Mouse (Mus musculus): ENCODE data around the gene Atp9a.
A peak's percentile ranks its signal among the peaks of the same experiment; 100 is the strongest.

Gene Atp9a

DNA sequence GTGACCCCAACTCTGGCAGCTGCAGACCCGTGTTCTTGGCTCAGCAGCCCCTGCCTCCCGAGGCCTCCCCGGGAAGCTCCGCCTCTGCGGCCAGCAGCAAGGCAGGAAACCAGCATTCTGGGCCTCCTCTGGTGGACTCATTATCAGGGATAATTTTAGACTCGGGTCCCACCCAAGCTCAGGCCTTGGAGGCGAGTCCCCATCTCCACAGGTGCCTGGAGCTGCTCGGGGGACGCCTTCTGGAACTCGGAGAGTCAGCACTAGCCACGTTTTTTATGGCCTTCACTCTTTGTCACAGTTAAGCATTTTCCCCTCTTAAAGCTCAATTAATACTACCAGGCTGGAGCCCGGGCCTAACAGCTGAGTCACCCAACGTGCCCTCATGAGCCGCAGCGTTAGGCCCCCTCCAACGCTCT is 137.5 kb downstream of the Atp9a start:
- no peak for DNase-seq (ENCODE audit: low read depth in 2 of 2, low spot score in 2 of 2)

DNA sequence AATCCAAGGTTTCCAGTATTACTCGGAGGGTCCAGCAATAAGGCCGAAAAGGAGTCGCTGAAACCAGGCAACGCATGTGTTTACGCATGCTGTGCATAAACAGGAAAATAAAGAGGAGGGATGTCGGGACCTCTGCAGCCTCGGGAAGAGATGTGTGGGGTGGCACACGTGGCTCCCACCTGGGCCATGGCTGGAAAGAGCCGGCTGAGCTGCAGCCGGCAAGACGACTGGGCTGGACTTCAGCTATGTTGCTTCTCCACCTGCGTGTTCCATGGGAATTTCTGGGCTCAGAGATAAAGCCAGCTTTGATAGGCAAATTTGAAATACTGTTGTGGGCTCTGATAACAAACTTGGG is 139.8 kb downstream of the Atp9a start:
- no peak for DNase-seq (ENCODE audit: low read depth in 2 of 2, low spot score in 2 of 2)

GRCm38 (mm10) chr2:168601491-168602386 is 140.5 kb downstream of the Atp9a start, which contains the start of gene Nfatc2:
Gene Nfatc2 (minus strand): TSS chr2:168601657.
- DNase-seq (ENCODE audit: low read depth in 2 of 2, low spot score in 2 of 2): no peak

- no peak for DNase-seq (ENCODE audit: low read depth in 2 of 2, low spot score in 2 of 2)
Observed at GRCm38 (mm10) chr2:168600750-168601490, 141.3 kb downstream of the Atp9a start.

GRCm38 (mm10) chr2:168595693-168596092 is 146.5 kb downstream of the Atp9a start:
- DNase-seq (ENCODE audit: low read depth in 2 of 2, low spot score in 2 of 2): peak in 1 of 2 experiments; percentile 28

DNA sequence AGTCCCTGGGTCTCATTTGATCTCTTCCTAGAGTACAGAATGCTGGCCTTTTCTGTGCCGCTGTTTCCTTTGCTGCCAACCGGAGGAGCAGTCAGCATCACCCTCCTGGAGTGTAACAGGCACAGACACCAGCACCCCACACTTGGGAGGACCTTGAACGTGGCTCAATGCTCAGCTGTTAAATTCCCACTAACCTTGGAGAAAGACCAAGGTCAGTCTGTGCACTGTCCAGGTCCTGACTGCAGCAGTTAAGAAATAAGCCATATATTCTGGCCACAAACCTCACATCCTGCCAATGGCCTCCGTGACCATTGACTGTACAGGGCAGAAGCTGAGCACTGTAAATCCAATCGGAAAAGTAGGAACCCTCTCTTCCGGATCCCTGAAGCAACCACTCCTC is 148.5 kb downstream of the Atp9a start:
- DNase-seq (ENCODE audit: low read depth in 2 of 2, low spot score in 2 of 2): no peak

GRCm38 (mm10) chr2:168593004-168593403 is 149.2 kb downstream of the Atp9a start:
- no peak for DNase-seq (ENCODE audit: low read depth in 2 of 2, low spot score in 2 of 2)

GRCm38 (mm10) chr2:168591076-168591475 is 151.1 kb downstream of the Atp9a start:
- no peak for DNase-seq (ENCODE audit: low read depth in 2 of 2, low spot score in 2 of 2)

DNA sequence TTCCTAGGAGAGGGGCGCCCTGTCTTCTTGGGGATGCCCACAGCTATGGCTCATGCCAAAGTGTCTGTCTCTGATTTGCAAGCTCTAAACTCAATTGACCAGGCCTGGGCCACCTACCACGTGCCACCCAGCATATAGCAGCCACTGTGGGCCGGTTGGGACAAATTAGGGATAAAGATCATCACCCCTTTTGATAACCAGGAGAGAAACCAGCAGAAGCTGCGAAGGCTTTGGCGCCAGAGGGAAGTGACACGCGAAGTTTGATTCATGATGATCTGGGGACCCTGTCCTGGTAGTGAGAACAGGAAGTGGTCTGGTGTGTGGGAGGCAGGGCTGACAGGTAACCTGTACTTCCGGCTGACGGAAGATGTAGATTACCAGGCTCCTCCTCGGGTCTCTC is 151.7 kb downstream of the Atp9a start:
- DNase-seq (ENCODE audit: low read depth in 2 of 2, low spot score in 2 of 2): peak; percentile 48 to 62

- peak; percentile 42 to 59 for DNase-seq (ENCODE audit: low read depth in 2 of 2, low spot score in 2 of 2)
Observed at GRCm38 (mm10) chr2:168590168-168590551, 152.0 kb downstream of the Atp9a start.

- DNase-seq (ENCODE audit: low read depth in 2 of 2, low spot score in 2 of 2): peak; percentile 61 to 64
Observed at GRCm38 (mm10) chr2:168589368-168590167, 152.6 kb downstream of the Atp9a start.

- DNase-seq (ENCODE audit: low read depth in 2 of 2, low spot score in 2 of 2): peak in 1 of 2 experiments; percentile 26
Observed at GRCm38 (mm10) chr2:168588591-168589367, 153.4 kb downstream of the Atp9a start.

DNA sequence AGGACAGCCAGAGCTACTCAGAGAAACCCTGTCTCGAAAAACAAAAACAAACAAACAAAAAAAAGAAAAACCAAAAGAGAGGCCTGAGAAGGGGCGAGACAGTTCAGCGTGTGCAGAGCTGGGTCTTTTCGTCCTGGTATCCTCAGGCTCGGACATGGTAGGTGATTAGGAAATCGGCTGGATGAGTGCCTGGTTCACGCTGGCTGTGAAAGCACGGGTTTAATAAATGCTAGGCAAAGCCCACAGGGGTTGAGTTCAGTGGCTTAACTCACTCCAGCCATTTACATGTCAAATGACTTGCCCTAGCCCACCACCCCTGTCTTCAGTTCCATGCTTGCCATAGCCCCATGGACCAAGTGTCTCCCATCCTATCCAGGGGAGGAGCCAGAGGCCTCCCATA is 155.1 kb downstream of the Atp9a start:
- DNase-seq (ENCODE audit: low read depth in 2 of 2, low spot score in 2 of 2): no peak

DNA sequence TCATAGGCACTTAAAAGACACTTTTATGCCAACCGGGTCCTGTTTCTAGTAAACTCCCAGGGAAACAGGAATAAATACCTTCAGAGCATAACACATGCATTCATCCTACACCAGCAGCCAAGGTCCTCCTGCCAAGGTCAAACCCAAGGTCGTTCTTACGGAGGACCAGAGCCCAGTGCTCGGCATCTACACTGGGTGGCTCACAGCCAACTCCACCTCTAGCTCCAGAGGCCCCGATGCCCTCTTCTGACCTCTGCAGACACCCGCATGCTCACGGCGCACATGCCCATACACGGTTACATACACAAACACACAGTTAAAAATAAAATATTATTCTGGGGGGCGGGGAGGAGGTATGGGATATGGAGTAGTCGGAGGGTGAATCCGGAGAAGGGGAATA is 155.7 kb downstream of the Atp9a start:
- no peak for DNase-seq (ENCODE audit: low read depth in 2 of 2, low spot score in 2 of 2)

- no peak for DNase-seq (ENCODE audit: low read depth in 2 of 2, low spot score in 2 of 2)
Observed at GRCm38 (mm10) chr2:168584857-168585256, 157.4 kb downstream of the Atp9a start.
